Mouse (Mus musculus) forebrain, embryonic 13.5 days (tissue): ENCODE results near the gene Stambp. TPM values are rescaled to one million over a fixed set of nuclear protein-coding genes. Genes with fewer than 3 reads are reported as not detected.

ENCODE experiments used
- ATAC-seq: fragments of 200-750 bp; cut with Nextera tagmentation; 2 replicates; pipeline ENCODE4 v1.8.0; 2017
- H3K27ac ChIP-seq: fragments of 300-500 bp; sonication (generic); 2 replicates; pipeline ENCODE4 v1.5.1; 2015; ENCODE audit warnings: inconsistent platforms, mild to moderate bottlenecking, moderate library complexity
- H3K27me3 ChIP-seq: fragments of 300-500 bp; sonication (generic); 2 replicates; pipeline ENCODE4 v1.6.1; 2015; ENCODE audit warnings: mild to moderate bottlenecking, inconsistent platforms
- H3K36me3 ChIP-seq: fragments of 300-500 bp; sonication (generic); 2 replicates; pipeline ENCODE4 v1.6.1; 2015; ENCODE audit warnings: mild to moderate bottlenecking, inconsistent platforms; ENCODE audit not compliant: poor library complexity, severe bottlenecking
- H3K4me1 ChIP-seq: fragments of 300-500 bp; sonication (generic); 2 replicates; pipeline ENCODE4 v1.6.1; 2015; ENCODE audit warnings: inconsistent platforms
- H3K4me2 ChIP-seq: fragments of 300-500 bp; sonication (generic); 2 replicates; pipeline ENCODE4 v1.6.1; 2015; ENCODE audit warnings: inconsistent platforms, mild to moderate bottlenecking, moderate library complexity
- H3K4me3 ChIP-seq: fragments of 300-500 bp; sonication (generic); 2 replicates; pipeline ENCODE4 v1.5.1; 2015; ENCODE audit warnings: mild to moderate bottlenecking, inconsistent platforms
- H3K9ac ChIP-seq: fragments of 300-500 bp; sonication (generic); 2 replicates; pipeline ENCODE4 v1.6.1; 2015; ENCODE audit warnings: mild to moderate bottlenecking, inconsistent platforms
- H3K9me3 ChIP-seq: fragments of 300-500 bp; sonication (generic); replicated peaks from 2 replicates; pipeline ENCODE4 v1.6.1; 2016; ENCODE audit warnings: inconsistent platforms
- WGBS: fragments of 180-500 bp; shearing (Covaris S2); methylation state at CpG from one replicate; pipeline ENCODE4 v1.1.7; 2015; 5-methylcytosine and 5-hydroxymethylcytosine counted together
- polyA plus RNA-seq: library from polyadenylated mRNA; unstranded; fragments of >200 nt; fragmentation: Nextera tagmentation; extraction: Ambion mirVana; gene quantifications from 2 replicates; pipeline ENCODE4 v1.2.1, GENCODE M21; 2015

Gene Stambp
- polyA plus RNA-seq, 1 experiment from 2014 or later = 37.2 TPM

DNA sequence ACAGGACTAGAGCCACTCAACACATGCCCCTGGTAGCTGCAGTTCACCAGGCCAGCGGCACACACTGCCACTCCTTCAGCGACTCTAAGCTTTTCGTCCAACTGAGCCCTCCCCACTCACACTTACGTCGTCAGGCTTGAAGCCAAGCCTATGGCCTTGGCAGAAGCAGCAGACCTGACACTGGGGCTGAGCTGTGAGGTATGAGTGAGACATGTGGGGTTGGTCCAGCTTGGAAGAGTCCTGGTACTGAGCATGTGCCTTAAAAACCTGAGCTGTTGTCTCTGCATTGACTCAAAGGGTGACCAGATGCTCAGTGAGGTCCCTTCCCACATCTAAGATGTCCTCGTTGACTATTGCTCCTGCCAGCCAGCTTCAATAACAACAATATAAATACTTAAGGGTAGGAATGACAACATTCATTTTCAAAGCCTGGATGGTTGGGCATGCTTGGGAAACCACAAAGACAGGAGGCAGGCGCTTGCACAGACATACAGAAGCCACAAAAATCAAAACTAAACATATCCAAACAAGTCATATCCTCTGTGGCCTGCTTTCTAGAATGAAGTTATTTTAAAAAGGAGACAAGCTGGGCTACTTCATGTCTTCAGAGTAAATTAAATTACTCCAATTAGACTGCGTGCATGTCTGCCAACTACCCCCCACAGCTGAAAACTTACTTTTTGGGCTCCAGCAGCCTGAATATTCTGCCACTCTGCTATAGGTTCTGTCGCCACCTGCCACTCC lies 76.3 kb downstream of the Stambp start:
- Histone ChIP-seq H3K4me2 (no peak overlapping the region), H3K36me3 (peaks cover 40% of the 10 kb centered on the region), H3K4me3 (no peak overlapping the region), H3K9ac (no peak overlapping the region), H3K27ac (no peak overlapping the region), H3K9me3 (peaks cover 5% of the 10 kb centered on the region), H3K4me1 (no peaks in the 10 kb centered on the region; the same call in 1 of the 2 replicates), H3K27me3 (no peaks in the 10 kb centered on the region)
- ATAC-seq = no peak
- 85% methylated on average over 9 of the region's 9 CpGs for WGBS

Other genes starting within 250 kb of the Stambp start
- gene Mthfd2, start 246.8 kb downstream of the Stambp start, polyA plus RNA-seq = 29.4 and 32.5 TPM in 2 replicates
- 35.7 and 39.3 TPM in 2 replicates for gene Mob1a, start 246.7 kb downstream of the Stambp start, polyA plus RNA-seq
- gene Bola3, start 223.6 kb downstream of the Stambp start, polyA plus RNA-seq = 92.7 and 103 TPM in 2 replicates
- gene Tet3, start 113.6 kb downstream of the Stambp start, polyA plus RNA-seq = 65.3 and 79.4 TPM in 2 replicates
- 68.9 and 72.8 TPM in 2 replicates for gene Dguok, start 65.8 kb downstream of the Stambp start, polyA plus RNA-seq
- gene Actg2, start 36.5 kb downstream of the Stambp start, polyA plus RNA-seq = 0.31 and 2.2 TPM in 2 replicates
- not detected in 2 replicates for gene Clec4f, start 83.5 kb upstream of the Stambp start, polyA plus RNA-seq
- not detected in 2 replicates for gene Cd207, start 105.1 kb upstream of the Stambp start, polyA plus RNA-seq
- gene Vax2, start 138.5 kb upstream of the Stambp start, polyA plus RNA-seq = 0.19 TPM in 1 of 2 replicates, not detected in the other
- gene Atp6v1b1, start 170.3 kb upstream of the Stambp start, polyA plus RNA-seq = 0.19 TPM in 1 of 2 replicates, not detected in the other
- 0.13 and 0.28 TPM in 2 replicates for gene Ankrd53, start 189.9 kb upstream of the Stambp start, polyA plus RNA-seq
- 66.0 and 77.5 TPM in 2 replicates for gene Tex261, start 203.1 kb upstream of the Stambp start, polyA plus RNA-seq
- 64.9 and 72.8 TPM in 2 replicates for gene Nagk, start 222.3 kb upstream of the Stambp start, polyA plus RNA-seq